Mouse (Mus musculus) stomach, postnatal 0 days (tissue): ENCODE results near the gene Chst14. TPM values are rescaled to one million over a fixed set of nuclear protein-coding genes. Genes with fewer than 3 reads are reported as not detected.

ENCODE experiments used
- ATAC-seq: fragments of 200-750 bp; cut with Nextera tagmentation; 2 replicates; pipeline ENCODE4 v1.8.0; 2017; ENCODE audit not compliant: low FRiP score, low TSS enrichment
- DNase-seq: peaks from one replicate; pipeline ENCODE4 v3.0.0-alpha.2; 2016; ENCODE audit warnings: low spot score
- H3K27ac ChIP-seq: fragments of 300-500 bp; sonication (generic); replicated peaks from 2 replicates; pipeline ENCODE4 v1.5.1; 2014; ENCODE audit warnings: mild to moderate bottlenecking, control low read depth
- H3K27me3 ChIP-seq: fragments of 300-500 bp; sonication (generic); 2 replicates; pipeline ENCODE4 v1.6.1; 2014; ENCODE audit warnings: low read length; ENCODE audit not compliant: control insufficient read depth, insufficient read depth
- H3K36me3 ChIP-seq: fragments of 300-500 bp; sonication (generic); 2 replicates; pipeline ENCODE4 v1.6.1; 2014; ENCODE audit warnings: low read length, mixed read lengths; ENCODE audit not compliant: control insufficient read depth, insufficient read depth
- H3K4me1 ChIP-seq: fragments of 300-500 bp; sonication (generic); replicated peaks from 2 replicates; pipeline ENCODE4 v1.6.1; 2014; ENCODE audit warnings: antibody characterized with exemption; ENCODE audit not compliant: control insufficient read depth, insufficient read depth
- H3K4me2 ChIP-seq: fragments of 300-500 bp; sonication (generic); replicated peaks from 2 replicates; pipeline ENCODE4 v1.6.1; 2014; ENCODE audit warnings: low read depth, mild to moderate bottlenecking, control low read depth, moderate library complexity
- H3K4me3 ChIP-seq: fragments of 300-500 bp; sonication (generic); 2 replicates; pipeline ENCODE4 v1.5.1; 2014; ENCODE audit warnings: low read depth, low read length, control low read depth
- H3K9ac ChIP-seq: fragments of 300-500 bp; sonication (generic); 2 replicates; pipeline ENCODE4 v1.6.1; 2014; ENCODE audit warnings: mild to moderate bottlenecking, low read length, control low read depth, mixed read lengths
- H3K9me3 ChIP-seq: fragments of 300-500 bp; sonication (generic); 2 replicates; pipeline ENCODE4 v1.6.1; 2016; ENCODE audit warnings: low read length; ENCODE audit not compliant: control insufficient read depth
- CTCF ChIP-seq: IDR thresholded peaks from 2 replicates; pipeline ENCODE4 v1.5.1; 2016; ENCODE audit warnings: antibody characterized with exemption, low read depth, mild to moderate bottlenecking, moderate library complexity
- EP300 ChIP-seq: optimal IDR thresholded peaks from 2 replicates; pipeline ENCODE3; 2016; ENCODE audit warnings: antibody characterized with exemption
- WGBS: fragments of 180-500 bp; shearing (Covaris S2); extraction: QIAGEN DNeasy Blood & Tissue Kit; methylation state at CpG from one replicate; pipeline ENCODE4 v1.1.7; 2014; 5-methylcytosine and 5-hydroxymethylcytosine counted together
- polyA plus RNA-seq: library from polyadenylated mRNA; unstranded; fragments of >200 nt; fragmentation: Nextera tagmentation; extraction: Ambion mirVana; gene quantifications from 2 replicates; pipeline ENCODE4 v1.2.1, GENCODE M21; 2015

The Chst14 gene
- polyA plus RNA-seq, 1 experiment from 2014 or later: 14.2 TPM

GRCm38 (mm10) chr2:118975855-118976254 is 49.6 kb downstream of the Chst14 start:
- Histone ChIP-seq H3K4me1 (no peaks in the 10 kb centered on the region), H3K4me3 (peak overlapping the region; percentile 51), H3K4me2 (peak overlapping the region; percentile 93), H3K9me3 (no peaks in the 10 kb centered on the region), H3K27ac (no peak overlapping the region), H3K27me3 (no peaks in the 10 kb centered on the region), H3K9ac (peak overlapping the region; percentile 70), H3K36me3 (no peaks in the 10 kb centered on the region)
- ATAC-seq (no peak), DNase-seq (no peak)
- 3% methylated on average over 15 of the region's 15 CpGs for WGBS
- no peak for TF ChIP-seq CTCF
- TF ChIP-seq EP300: no peak

- TF ChIP-seq EP300 (no peak), CTCF (peak; percentile 82)
- H3K27me3 ChIP-seq: no peaks in the 10 kb centered on the region
Observed at GRCm38 (mm10) chr2:118976282-118976929, 50.1 kb downstream of the Chst14 start.

GRCm38 (mm10) chr2:118976941-118977340 is 50.6 kb downstream of the Chst14 start:
- no peaks in the 10 kb centered on the region for H3K36me3 ChIP-seq
- WGBS: 33% methylated on average over 5 of the region's 5 CpGs
- no peaks in the 10 kb centered on the region for H3K9me3 ChIP-seq
- no peak for ATAC-seq
- H3K9ac ChIP-seq: no peak overlapping the region
- H3K4me1 ChIP-seq: no peaks in the 10 kb centered on the region
- TF ChIP-seq EP300: no peak
- TF ChIP-seq CTCF: no peak
- H3K27me3 ChIP-seq: no peaks in the 10 kb centered on the region
- peak overlapping the region; percentile 93 for H3K4me2 ChIP-seq
- peak overlapping the region; percentile 51 for H3K4me3 ChIP-seq
- no peak for DNase-seq
- H3K27ac ChIP-seq: no peak overlapping the region

More at GRCm38 (mm10) chr2:118976282-118976929, 50.1 kb downstream of the Chst14 start:
- no peaks in the 10 kb centered on the region for H3K36me3 ChIP-seq
- peak overlapping the region; percentile 51 for H3K4me3 ChIP-seq
- H3K4me1 ChIP-seq: no peaks in the 10 kb centered on the region
- peak overlapping the region; percentile 70 for H3K9ac ChIP-seq
- DNase-seq: peak; percentile 87
- 0 out of 2 replicates have a peak overlapping the region, but pooled peaks have one; percentile 24 for H3K27ac ChIP-seq
- WGBS: 1% methylated on average over 57 of the region's 57 CpGs
- no peaks in the 10 kb centered on the region for H3K9me3 ChIP-seq
- peak overlapping the region; percentile 93 for H3K4me2 ChIP-seq
- ATAC-seq: peak; percentile 79

- 35% methylated on average over 6 of the region's 6 CpGs for WGBS
- TF ChIP-seq CTCF (peak; percentile 36), EP300 (no peak)
- no peaks in the 10 kb centered on the region for H3K4me1 ChIP-seq
- H3K9ac ChIP-seq: no peak overlapping the region
- ATAC-seq: no peak
- no peak overlapping the region for H3K4me3 ChIP-seq
- H3K36me3 ChIP-seq: no peaks in the 10 kb centered on the region
- DNase-seq: no peak
- H3K9me3 ChIP-seq: no peaks in the 10 kb centered on the region
- no peak overlapping the region for H3K27ac ChIP-seq
- H3K27me3 ChIP-seq: no peaks in the 10 kb centered on the region
- H3K4me2 ChIP-seq: no peak overlapping the region
Observed at GRCm38 (mm10) chr2:118978064-118978463, 51.8 kb downstream of the Chst14 start.

Other genes starting within 250 kb of the Chst14 start
- 0.11 and 0.27 TPM in 2 replicates for gene Ankrd63, start 222.5 kb upstream of the Chst14 start, polyA plus RNA-seq
- gene Plcb2, start 198.1 kb upstream of the Chst14 start, polyA plus RNA-seq: 0.58 and 0.64 TPM in 2 replicates
- gene Inafm2, start 180.7 kb upstream of the Chst14 start, polyA plus RNA-seq: 33.8 and 36.7 TPM in 2 replicates
- gene Ccdc9b, start 163.8 kb upstream of the Chst14 start, polyA plus RNA-seq: 2.9 TPM in 2 replicates
- 165 and 184 TPM in 2 replicates for gene Phgr1, start 153.7 kb upstream of the Chst14 start, polyA plus RNA-seq
- gene Disp2, start 146.8 kb upstream of the Chst14 start, polyA plus RNA-seq: 1.0 and 1.1 TPM in 2 replicates
- gene Knstrn, start 112.5 kb upstream of the Chst14 start, polyA plus RNA-seq: 26.6 and 29.0 TPM in 2 replicates
- 30.9 and 35.9 TPM in 2 replicates for gene Ivd, start 64.5 kb upstream of the Chst14 start, polyA plus RNA-seq
- gene Bahd1, start 26.1 kb upstream of the Chst14 start, polyA plus RNA-seq: 3.7 and 3.8 TPM in 2 replicates
- gene Ccdc32, start 102.9 kb downstream of the Chst14 start, polyA plus RNA-seq: 20.7 and 21.3 TPM in 2 replicates
- gene Rpusd2, start 108.3 kb downstream of the Chst14 start, polyA plus RNA-seq: 1.8 and 2.0 TPM in 2 replicates
- 9.9 and 15.5 TPM in 2 replicates for gene Knl1, start 120.6 kb downstream of the Chst14 start, polyA plus RNA-seq
- gene Rad51, start 186.3 kb downstream of the Chst14 start, polyA plus RNA-seq: 11.2 and 12.9 TPM in 2 replicates
- gene Rmdn3, start 230.5 kb downstream of the Chst14 start, polyA plus RNA-seq: 40.1 and 40.5 TPM in 2 replicates
- 1.3 and 1.5 TPM in 2 replicates for gene Gchfr, start 241.3 kb downstream of the Chst14 start, polyA plus RNA-seq
- gene Gm14137, start 248.0 kb downstream of the Chst14 start, polyA plus RNA-seq: 4.3 and 4.9 TPM in 2 replicates